Mouse (Mus musculus) right cerebral cortex, adult 2 months (tissue): ENCODE measurements around the gene Hyal2.
"Not testable (repeated sequence)": the region's sequence is repeated elsewhere in the genome, so short reads cannot be mapped to it uniquely, and the experiment has no call there.

Experiments used
- DNase-seq, 2 experiments: peaks; one replicate each; pipeline ENCODE4 v3.0.0; 2021 to 2022; ENCODE audit warnings: low spot score in 2 of 2

Gene Hyal2

DNA sequence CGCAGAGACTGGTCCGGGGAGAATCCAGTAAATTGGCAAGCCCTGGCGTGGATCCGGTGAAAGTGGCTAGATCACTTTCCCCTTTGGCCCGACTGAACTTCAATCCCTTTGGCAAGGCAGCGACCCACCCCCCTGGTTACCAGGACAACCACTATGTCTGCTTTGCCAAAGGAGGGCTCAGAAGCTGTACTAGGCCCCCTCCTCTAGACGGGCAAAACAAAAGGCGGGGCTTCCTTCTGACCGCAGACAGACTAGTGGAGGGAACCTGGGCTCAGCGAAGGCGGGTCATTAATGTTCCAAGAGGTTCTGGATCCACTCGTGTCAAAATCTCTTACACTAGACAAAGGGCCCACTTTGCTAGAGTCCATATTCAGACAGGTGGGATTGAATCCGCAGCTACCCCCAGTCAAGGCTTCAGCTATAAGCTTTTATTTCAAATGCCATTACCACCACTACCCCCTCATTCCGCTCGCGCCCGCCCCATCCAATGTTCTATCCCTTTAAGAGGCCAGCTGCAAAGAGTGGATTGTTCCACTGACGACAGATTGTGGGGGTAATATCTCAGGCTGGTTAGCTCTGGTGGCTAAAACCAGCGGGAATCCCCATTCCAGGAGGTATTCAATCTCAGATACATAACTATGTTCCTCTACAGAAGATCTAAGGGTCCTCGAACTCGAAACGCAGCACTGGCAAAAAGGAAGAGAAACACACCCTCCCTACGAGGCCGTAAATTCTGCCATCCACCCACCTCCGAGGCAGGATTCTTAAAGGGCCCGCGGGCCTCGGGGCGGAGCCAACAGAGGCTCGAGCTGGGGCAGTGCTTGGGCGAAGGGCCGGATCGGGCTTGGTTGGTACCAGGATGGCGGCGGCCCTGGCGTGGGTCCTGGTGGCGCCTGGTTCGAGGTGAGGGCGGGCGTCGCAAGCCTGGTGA, 851 bp downstream of the Hyal2 start:
- peak; percentile 79 to 83 for DNase-seq

GRCm38 (mm10) chr9:107569270-107569669, 1.5 kb downstream of the Hyal2 start:
- DNase-seq: no peak

DNA sequence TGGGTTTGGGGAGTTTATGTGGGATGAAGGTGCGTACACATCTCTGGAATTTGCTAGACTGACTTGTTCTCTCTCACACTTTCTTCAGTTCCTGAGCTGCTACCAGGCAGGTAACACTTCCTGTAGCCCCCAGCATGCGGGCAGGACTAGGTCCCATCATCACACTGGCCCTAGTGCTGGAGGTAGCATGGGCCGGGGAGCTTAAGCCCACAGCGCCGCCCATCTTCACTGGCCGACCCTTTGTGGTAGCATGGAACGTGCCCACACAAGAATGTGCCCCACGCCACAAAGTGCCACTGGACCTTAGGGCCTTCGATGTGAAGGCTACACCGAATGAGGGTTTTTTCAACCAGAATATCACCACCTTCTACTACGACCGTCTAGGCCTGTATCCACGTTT, 2.3 kb downstream of the Hyal2 start:
- no peak for DNase-seq

DNA sequence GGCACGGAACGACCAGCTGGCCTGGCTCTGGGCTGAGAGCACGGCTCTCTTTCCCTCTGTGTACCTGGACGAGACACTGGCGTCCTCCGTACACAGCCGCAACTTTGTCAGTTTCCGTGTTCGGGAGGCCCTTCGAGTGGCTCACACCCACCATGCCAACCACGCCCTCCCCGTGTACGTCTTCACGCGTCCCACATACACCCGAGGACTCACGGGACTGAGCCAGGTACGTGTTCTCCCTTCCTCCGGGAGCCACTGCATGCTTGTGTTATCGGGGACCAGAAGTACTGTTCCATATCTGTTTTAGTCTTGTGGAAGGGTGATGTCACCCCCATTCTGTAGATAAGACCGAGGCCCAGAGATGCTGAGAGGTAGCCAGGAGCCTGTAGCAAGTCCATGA, 3.1 kb downstream of the Hyal2 start:
- no peak for DNase-seq

- no peak for DNase-seq
Measured at GRCm38 (mm10) chr9:107571534-107572326, 4.0 kb downstream of the Hyal2 start.

- no peak for DNase-seq
Measured at GRCm38 (mm10) chr9:107572327-107572662, 4.5 kb downstream of the Hyal2 start.

- DNase-seq: not testable (repeated sequence)
Measured at GRCm38 (mm10) chr9:107573774-107574173, 6.0 kb downstream of the Hyal2 start.

- DNase-seq: no peak
Measured at GRCm38 (mm10) chr9:107575579-107576356, 8.0 kb downstream of the Hyal2 start.

DNA sequence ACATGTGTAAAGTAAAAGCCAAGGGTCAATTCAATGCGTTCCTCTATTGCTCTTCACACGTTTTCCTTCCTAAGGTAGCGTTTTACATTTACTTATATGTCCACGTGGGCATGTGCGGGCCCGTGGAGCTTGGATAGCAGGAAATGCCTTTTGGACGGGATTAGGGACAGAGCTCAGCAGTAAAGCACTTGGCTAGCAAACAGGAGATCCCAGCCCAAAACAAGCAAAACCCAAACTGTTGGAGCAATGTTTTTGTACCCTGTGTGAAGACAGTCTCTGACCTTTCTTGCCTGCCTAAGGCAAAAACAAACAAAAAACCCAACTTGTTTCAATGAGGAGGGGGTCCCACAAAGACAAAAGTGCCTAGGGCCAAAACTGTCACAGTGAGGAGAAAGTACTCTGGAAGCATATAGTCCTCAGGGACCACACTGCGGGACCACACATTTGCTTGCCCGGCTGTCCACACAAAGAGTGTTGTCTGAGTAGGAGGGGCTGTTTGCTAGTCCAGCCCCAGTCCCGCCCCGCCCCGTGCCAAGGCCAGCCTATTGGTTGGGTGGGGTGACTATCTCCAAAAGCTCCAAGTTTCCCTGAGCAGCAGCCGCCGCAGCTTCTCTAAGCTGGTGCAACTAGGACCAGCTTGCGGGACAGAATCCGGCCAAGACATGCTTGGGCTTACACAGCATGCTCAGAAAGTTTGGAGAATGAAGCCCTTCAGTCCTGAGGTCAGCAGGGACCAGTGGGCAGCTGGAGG, 8.8 kb downstream of the Hyal2 start, which contains the start of gene Hyal1:
TSS of gene Hyal1 (plus strand) at position 571 of the 751 bp plus-strand sequence.
- no peak for DNase-seq

DNA sequence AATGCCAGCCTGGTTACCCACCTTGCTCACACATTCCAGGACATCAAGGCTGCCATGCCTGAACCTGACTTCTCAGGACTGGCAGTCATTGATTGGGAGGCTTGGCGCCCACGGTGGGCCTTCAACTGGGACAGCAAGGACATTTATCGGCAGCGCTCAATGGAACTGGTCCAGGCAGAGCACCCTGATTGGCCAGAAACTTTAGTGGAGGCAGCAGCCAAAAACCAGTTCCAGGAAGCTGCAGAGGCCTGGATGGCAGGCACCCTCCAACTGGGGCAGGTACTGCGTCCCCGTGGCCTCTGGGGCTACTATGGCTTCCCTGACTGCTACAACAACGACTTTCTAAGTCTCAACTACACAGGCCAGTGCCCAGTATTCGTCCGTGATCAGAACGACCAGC, 10.1 kb downstream of the Hyal2 start:
- DNase-seq: no peak

- DNase-seq: no peak
Measured at GRCm38 (mm10) chr9:107578587-107578986, 10.8 kb downstream of the Hyal2 start, which contains the start of gene Naa80. Gene Naa80 (plus strand): TSS chr9:107578887.

- DNase-seq: no peak
Measured at GRCm38 (mm10) chr9:107579023-107579900, 11.5 kb downstream of the Hyal2 start.

- peak; percentile 89 to 91 for DNase-seq
Measured at GRCm38 (mm10) chr9:107580501-107581317, 13.0 kb downstream of the Hyal2 start, which contains the start of gene Hyal3. Gene Hyal3 (plus strand): TSS chr9:107580818.

DNA sequence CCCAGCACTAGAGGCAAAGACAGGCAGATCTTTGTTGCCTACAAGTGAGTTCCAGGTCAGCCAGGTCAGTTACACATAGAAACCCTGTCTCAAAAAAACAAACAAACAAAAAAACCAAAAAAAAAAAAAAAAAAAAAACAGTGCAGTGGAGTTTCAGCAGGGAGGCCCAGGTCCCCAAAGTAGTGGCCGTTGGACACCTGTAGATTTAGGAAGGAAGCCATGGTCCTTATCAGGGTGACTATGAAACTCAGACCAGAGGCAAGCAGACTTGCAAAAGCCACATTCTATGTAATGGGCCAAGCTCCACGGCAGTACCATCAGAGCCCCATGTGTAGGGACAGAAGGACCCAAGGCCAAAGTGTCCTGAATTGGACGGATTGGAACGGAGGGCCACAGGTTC, 13.8 kb downstream of the Hyal2 start:
- no peak for DNase-seq

- no peak for DNase-seq
Measured at GRCm38 (mm10) chr9:107582509-107583062, 14.8 kb downstream of the Hyal2 start.

- no peak for DNase-seq
Measured at GRCm38 (mm10) chr9:107583174-107583573, 15.4 kb downstream of the Hyal2 start.

DNA sequence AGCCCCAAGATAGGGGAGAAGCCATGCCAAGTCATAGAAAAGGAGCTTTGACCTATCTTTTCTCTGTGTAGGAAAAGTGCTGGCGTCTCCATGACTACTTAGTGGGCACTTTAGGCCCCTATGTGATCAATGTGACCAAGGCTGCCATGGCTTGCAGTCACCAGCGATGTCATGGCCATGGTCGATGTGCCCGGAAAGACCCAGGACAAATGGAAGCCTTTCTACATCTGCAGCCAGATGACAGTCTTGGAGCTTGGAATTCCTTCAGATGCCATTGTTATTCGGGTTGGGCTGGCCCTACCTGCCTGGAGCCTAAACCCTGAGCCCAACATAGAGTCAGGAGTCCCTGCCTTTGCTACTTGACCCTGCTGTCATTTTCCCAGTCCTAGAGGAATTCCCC, 18.8 kb downstream of the Hyal2 start:
- no peak for DNase-seq

DNA sequence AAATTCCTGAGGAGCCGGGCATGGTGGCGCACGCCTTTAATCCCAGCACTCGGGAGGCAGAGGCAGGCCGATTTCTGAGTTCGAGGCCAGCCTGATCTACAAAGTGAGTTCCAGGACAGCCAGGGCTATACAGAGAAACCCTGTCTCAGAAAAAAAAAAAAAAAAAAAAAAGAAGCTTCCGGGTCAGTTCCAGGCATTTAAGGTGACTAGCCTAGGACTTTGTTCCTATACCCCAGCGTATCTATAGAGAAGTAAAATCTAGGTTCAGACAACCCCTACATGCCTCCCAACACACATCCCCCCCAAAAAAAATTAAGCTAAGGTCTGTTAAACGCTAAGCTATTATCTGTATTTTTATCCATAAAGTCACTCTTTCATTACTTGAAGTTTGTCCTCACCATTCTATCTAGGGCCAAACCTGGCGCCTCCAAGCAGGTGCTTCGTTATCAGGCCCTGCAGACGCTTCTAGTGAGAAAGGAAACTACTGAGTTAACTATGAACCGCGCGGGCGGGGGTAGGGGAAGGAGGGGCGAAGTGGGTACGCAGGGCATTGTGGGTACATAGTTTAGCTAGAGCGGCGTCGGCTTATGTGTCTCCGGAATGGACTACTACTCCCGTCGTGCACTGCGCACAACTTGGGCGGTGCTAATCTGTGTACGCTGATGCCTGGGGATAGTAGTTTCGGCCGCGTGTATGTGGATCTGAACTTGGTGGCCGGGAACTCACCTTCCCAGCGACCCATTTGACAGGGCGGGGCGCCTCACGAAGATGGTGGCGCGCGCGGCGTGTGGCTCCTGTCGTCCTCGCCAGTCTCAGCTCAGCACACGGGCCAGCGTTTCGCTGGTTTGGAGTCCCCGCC, 19.5 kb downstream of the Hyal2 start, which contains the start of gene Ifrd2:
TSS of gene Ifrd2 (plus strand) at position 669 of the 859 bp plus-strand sequence.
- peak; percentile 99 for DNase-seq
